In genomic region chr13:28980681-28981080, GRCm38 (mm10) we compare ENCODE assay signal across 26 mouse cellular contexts.
"Had no signal": no experiment of that assay in that cellular context is flagged by ENCODE, and none has a peak within 500 bp of the region (broad histone marks: within the 10 kb centered on the region; RNA-seq: fewer than 3 reads in every experiment).

No protein-coding gene starts in this region.

- H3K27me3 ChIP-seq: heart, embryonic 13.5 days; heart, embryonic 15.5 days; hindbrain, embryonic 13.5 days; hindbrain, embryonic 15.5 days; kidney, embryonic 15.5 days; limb, embryonic 13.5 days; limb, embryonic 15.5 days; liver, embryonic 12.5 days had no signal

- H3K9ac ChIP-seq: heart, embryonic 13.5 days; heart, embryonic 15.5 days; hindbrain, embryonic 13.5 days; hindbrain, embryonic 15.5 days; kidney, embryonic 15.5 days; limb, embryonic 13.5 days; limb, embryonic 15.5 days; liver, embryonic 12.5 days; liver, embryonic 14.5 days had no signal

- H3K4me3 ChIP-seq: heart, embryonic 10.5 days; heart, embryonic 13.5 days; heart, embryonic 15.5 days; hindbrain, embryonic 13.5 days; hindbrain, embryonic 15.5 days; kidney, embryonic 15.5 days; limb, embryonic 13.5 days; limb, embryonic 15.5 days; liver, embryonic 12.5 days had no signal

- ATAC-seq: hindbrain, postnatal 0 days; intestine, embryonic 16.5 days; liver, embryonic 12.5 days had no signal

- H3K4me1 ChIP-seq: heart, embryonic 10.5 days; heart, embryonic 13.5 days; heart, embryonic 15.5 days; hindbrain, embryonic 13.5 days; hindbrain, embryonic 15.5 days; kidney, embryonic 15.5 days; limb, embryonic 13.5 days; limb, embryonic 15.5 days; liver, embryonic 12.5 days had no signal

- H3K9me3 ChIP-seq: heart, embryonic 10.5 days; heart, embryonic 13.5 days; heart, embryonic 15.5 days; hindbrain, embryonic 13.5 days; hindbrain, embryonic 15.5 days; kidney, embryonic 15.5 days; limb, embryonic 15.5 days; liver, embryonic 12.5 days had no signal

- DNase-seq: gastrocnemius, postnatal 14 days; gastrocnemius, postnatal 36 days; heart, adult 18-20 months; heart, postnatal 14 days; heart, postnatal 36 days; kidney, adult 11 months; kidney, adult 2 months; kidney, adult 9 months; kidney, postnatal 14 days; kidney, postnatal 36 days; layer of hippocampus, adult 9-11 months; layer of hippocampus, postnatal 36 days; left cerebral cortex, postnatal 4 days had no signal

- H3K4me2 ChIP-seq: heart, embryonic 13.5 days; heart, embryonic 15.5 days; hindbrain, embryonic 13.5 days; hindbrain, embryonic 15.5 days; kidney, embryonic 15.5 days; limb, embryonic 13.5 days; limb, embryonic 15.5 days; liver, embryonic 12.5 days had no signal

- H3K36me3 ChIP-seq: heart, embryonic 10.5 days; heart, embryonic 13.5 days; heart, embryonic 15.5 days; hindbrain, embryonic 13.5 days; hindbrain, embryonic 15.5 days; kidney, embryonic 15.5 days; limb, embryonic 13.5 days; limb, embryonic 15.5 days; liver, embryonic 12.5 days had no signal

- H3K27ac ChIP-seq: heart, embryonic 10.5 days; heart, embryonic 13.5 days; heart, embryonic 15.5 days; hindbrain, embryonic 13.5 days; hindbrain, embryonic 15.5 days; hindbrain, postnatal 0 days; kidney, embryonic 15.5 days; kidney, postnatal 0 days; limb, embryonic 13.5 days; limb, embryonic 15.5 days; liver, embryonic 12.5 days; liver, embryonic 14.5 days had no signal
